Mouse (Mus musculus) stomach, embryonic 14.5 days (tissue): ENCODE measurements around the gene Tbc1d24. TPM values are rescaled to one million over a fixed set of nuclear protein-coding genes. Genes with fewer than 3 reads are reported as not detected.

Source experiments
- ATAC-seq: fragments of 200-750 bp; cut with Nextera tagmentation; 2 replicates; pipeline ENCODE4 v1.8.0; 2017; ENCODE audit warnings: low read depth, moderate TSS enrichment; ENCODE audit not compliant: insufficient number of reproducible peaks, insufficient read depth, low FRiP score
- H3K27ac ChIP-seq: fragments of 300-500 bp; sonication (generic); 2 replicates; pipeline ENCODE4 v1.5.1; 2014; ENCODE audit warnings: mild to moderate bottlenecking, low read length, moderate library complexity, mixed read lengths
- H3K27me3 ChIP-seq: fragments of 300-500 bp; sonication (generic); 2 replicates; pipeline ENCODE4 v1.6.1; 2014; ENCODE audit warnings: low read length, control low read depth, mixed read lengths; ENCODE audit not compliant: control insufficient read depth, insufficient read depth
- H3K36me3 ChIP-seq: fragments of 300-500 bp; sonication (generic); 2 replicates; pipeline ENCODE4 v1.6.1; 2014; ENCODE audit warnings: mild to moderate bottlenecking, control low read depth, low read length, moderate library complexity, mixed read lengths; ENCODE audit not compliant: control insufficient read depth, insufficient read depth
- H3K4me1 ChIP-seq: fragments of 300-500 bp; sonication (generic); 2 replicates; pipeline ENCODE4 v1.6.1; 2014; ENCODE audit warnings: low read length, control low read depth, mixed read lengths; ENCODE audit not compliant: control insufficient read depth, insufficient read depth
- H3K4me2 ChIP-seq: fragments of 300-500 bp; sonication (generic); replicated peaks from 2 replicates; pipeline ENCODE4 v1.6.1; 2014; ENCODE audit warnings: low read depth, low read length, control low read depth
- H3K4me3 ChIP-seq: fragments of 300-500 bp; sonication (generic); 2 replicates; pipeline ENCODE4 v1.5.1; 2014; ENCODE audit warnings: low read depth, low read length, control low read depth
- H3K9ac ChIP-seq: fragments of 300-500 bp; sonication (generic); replicated peaks from 2 replicates; pipeline ENCODE4 v1.6.1; 2014; ENCODE audit warnings: low read depth, mild to moderate bottlenecking, control low read depth, low read length, moderate library complexity, mixed read lengths
- H3K9me3 ChIP-seq: fragments of 300-500 bp; sonication (generic); 2 replicates; pipeline ENCODE4 v1.6.1; 2016; ENCODE audit warnings: low read depth, low read length, control low read depth; ENCODE audit not compliant: control insufficient read depth
- WGBS: fragments of 180-500 bp; shearing (Covaris S2); extraction: QIAGEN DNeasy Blood & Tissue Kit; methylation state at CpG from one replicate; pipeline ENCODE4 v1.1.7; 2014; 5-methylcytosine and 5-hydroxymethylcytosine counted together
- polyA plus RNA-seq: library from polyadenylated mRNA; unstranded; fragments of >200 nt; fragmentation: Nextera tagmentation; extraction: Ambion mirVana; gene quantifications from 2 replicates; pipeline ENCODE4 v1.2.1, GENCODE M21; 2014

Tbc1d24 gene
- polyA plus RNA-seq, 1 experiment from 2014 or later: 6.3 TPM

- H3K36me3 ChIP-seq: no peaks in the 10 kb centered on the region
- peaks cover 9% of the 10 kb centered on the region for H3K4me1 ChIP-seq
- H3K27ac ChIP-seq: no peak overlapping the region
- H3K4me2 ChIP-seq: no peak overlapping the region
- H3K27me3 ChIP-seq: no peaks in the 10 kb centered on the region
- no peak for ATAC-seq
- no peak overlapping the region for H3K4me3 ChIP-seq
- no peaks in the 10 kb centered on the region for H3K9me3 ChIP-seq
- 57% methylated on average over 4 of the region's 4 CpGs for WGBS
- H3K9ac ChIP-seq: no peak overlapping the region
These were observed 5.6 kb downstream of the Tbc1d24 start for GRCm38 (mm10) chr17:24199741-24200140.

GRCm38 (mm10) chr17:24199252-24199651 is 6.1 kb downstream of the Tbc1d24 start:
- WGBS: 79% methylated on average over 4 of the region's 4 CpGs
- Histone ChIP-seq H3K4me3 (no peak overlapping the region), H3K4me1 (peaks cover 6% of the 10 kb centered on the region; the same call in 1 of the 2 replicates), H3K9me3 (no peaks in the 10 kb centered on the region), H3K4me2 (no peak overlapping the region), H3K9ac (no peak overlapping the region), H3K27me3 (no peaks in the 10 kb centered on the region), H3K27ac (no peak overlapping the region), H3K36me3 (no peaks in the 10 kb centered on the region)
- no peak for ATAC-seq

- Histone ChIP-seq H3K27me3 (no peaks in the 10 kb centered on the region), H3K36me3 (no peaks in the 10 kb centered on the region), H3K4me2 (no peak overlapping the region), H3K27ac (no peak overlapping the region), H3K4me3 (no peak overlapping the region), H3K4me1 (no peaks in the 10 kb centered on the region), H3K9ac (no peak overlapping the region), H3K9me3 (no peaks in the 10 kb centered on the region)
- 56% methylated on average over 15 of the region's 15 CpGs for WGBS
- ATAC-seq: no peak
These were observed 8.1 kb downstream of the Tbc1d24 start for GRCm38 (mm10) chr17:24197032-24197824.

GRCm38 (mm10) chr17:24195349-24195748 is 10.0 kb downstream of the Tbc1d24 start:
- ATAC-seq: no peak
- Histone ChIP-seq H3K27ac (no peak overlapping the region), H3K4me2 (no peak overlapping the region), H3K36me3 (no peaks in the 10 kb centered on the region), H3K4me1 (no peaks in the 10 kb centered on the region), H3K4me3 (no peak overlapping the region), H3K9me3 (no peaks in the 10 kb centered on the region), H3K27me3 (no peaks in the 10 kb centered on the region), H3K9ac (no peak overlapping the region)
- WGBS: 53% methylated on average over 2 of the region's 2 CpGs

- no peaks in the 10 kb centered on the region for H3K27me3 ChIP-seq
- H3K4me1 ChIP-seq: no peaks in the 10 kb centered on the region
- 82% methylated on average over 5 of the region's 5 CpGs for WGBS
- H3K4me2 ChIP-seq: no peak overlapping the region
- no peak overlapping the region for H3K9ac ChIP-seq
- H3K4me3 ChIP-seq: no peak overlapping the region
- no peak overlapping the region for H3K27ac ChIP-seq
- ATAC-seq: no peak
- no peaks in the 10 kb centered on the region for H3K9me3 ChIP-seq
- H3K36me3 ChIP-seq: no peaks in the 10 kb centered on the region
These were observed 11.6 kb downstream of the Tbc1d24 start for GRCm38 (mm10) chr17:24193769-24194168.

- WGBS: 83% methylated on average over 8 of the region's 8 CpGs
- no peak overlapping the region for H3K9ac ChIP-seq
- H3K9me3 ChIP-seq: no peaks in the 10 kb centered on the region
- no peak for ATAC-seq
- H3K4me2 ChIP-seq: no peak overlapping the region
- no peak overlapping the region for H3K27ac ChIP-seq
- no peaks in the 10 kb centered on the region for H3K36me3 ChIP-seq
- H3K27me3 ChIP-seq: no peaks in the 10 kb centered on the region
- no peaks in the 10 kb centered on the region for H3K4me1 ChIP-seq
- H3K4me3 ChIP-seq: no peak overlapping the region
These were observed 12.1 kb downstream of the Tbc1d24 start for GRCm38 (mm10) chr17:24193268-24193667.

- 75% methylated on average over 8 of the region's 8 CpGs for WGBS
These were observed 12.5 kb downstream of the Tbc1d24 start for GRCm38 (mm10) chr17:24192848-24193247.

GRCm38 (mm10) chr17:24191481-24191880 is 13.9 kb downstream of the Tbc1d24 start:
- WGBS: 81% methylated on average over 4 of the region's 4 CpGs
- H3K27me3 ChIP-seq: no peaks in the 10 kb centered on the region
- no peak overlapping the region for H3K4me2 ChIP-seq
- H3K4me1 ChIP-seq: no peaks in the 10 kb centered on the region
- no peak overlapping the region for H3K9ac ChIP-seq
- H3K4me3 ChIP-seq: no peak overlapping the region
- ATAC-seq: no peak
- H3K36me3 ChIP-seq: no peaks in the 10 kb centered on the region
- no peaks in the 10 kb centered on the region for H3K9me3 ChIP-seq
- H3K27ac ChIP-seq: no peak overlapping the region

More at GRCm38 (mm10) chr17:24192848-24193247, 12.5 kb downstream of the Tbc1d24 start:
- Histone ChIP-seq H3K4me1 (no peaks in the 10 kb centered on the region), H3K27ac (no peak overlapping the region), H3K9me3 (no peaks in the 10 kb centered on the region), H3K4me2 (no peak overlapping the region), H3K9ac (no peak overlapping the region), H3K4me3 (no peak overlapping the region), H3K36me3 (no peaks in the 10 kb centered on the region), H3K27me3 (no peaks in the 10 kb centered on the region)
- no peak for ATAC-seq

GRCm38 (mm10) chr17:24190934-24191333 is 14.4 kb downstream of the Tbc1d24 start:
- no peak for ATAC-seq
- Histone ChIP-seq H3K4me2 (no peak overlapping the region), H3K27ac (no peak overlapping the region), H3K4me3 (no peak overlapping the region), H3K36me3 (peaks cover under 1% of the 10 kb centered on the region; the same call in 1 of the 2 replicates), H3K4me1 (no peaks in the 10 kb centered on the region), H3K9me3 (no peaks in the 10 kb centered on the region), H3K9ac (no peak overlapping the region), H3K27me3 (no peaks in the 10 kb centered on the region)
- WGBS: 90% methylated on average over 2 of the region's 2 CpGs
